Mouse (Mus musculus) testis, adult 2 months (tissue): ENCODE results near the gene Insm2.

Experiments
- CTCF ChIP-seq: fragments of 200-500 bp; IDR thresholded peaks from 2 replicates; pipeline ENCODE4 v1.5.1; 2012; ENCODE audit warnings: low read depth, mild to moderate bottlenecking, inconsistent platforms, low read length, moderate library complexity; ENCODE audit not compliant: control insufficient read depth, insufficient read depth, insufficient replicate concordance
- POLR2A ChIP-seq: fragments of 200-500 bp; IDR thresholded peaks from 2 replicates; pipeline ENCODE4 v1.6.1; 2012; ENCODE audit warnings: low read depth, mild to moderate bottlenecking, inconsistent platforms, low read length, moderate library complexity; ENCODE audit not compliant: control insufficient read depth

- TF ChIP-seq CTCF: peak; percentile 55; the same call in 1 of the 2 replicates
- no peak for TF ChIP-seq POLR2A
These were observed 34.9 kb upstream of the Insm2 start for GRCm38 (mm10) chr12:55564187-55564963.
